Mouse (Mus musculus): ENCODE data around the gene Krt26.

Krt26 gene

GRCm38 (mm10) chr11:99337866-99338265 is at the start of gene Krt26:
Gene Krt26, minus strand, starts transcription at chr11:99337966.
- in situ Hi-C loops (cut with MboI, MseI) = no loop called here

- in situ Hi-C loops (cut with MboI, MseI) = loop anchor here (10.0 kb wide), 1 partner anchor 201 kb away; no protein-coding TSS in a partner anchor
Measured at GRCm38 (mm10) chr11:99385813-99386721, 48.3 kb upstream of the Krt26 start.

- in situ Hi-C loops (cut with MboI, MseI) = no loop called here
Measured at GRCm38 (mm10) chr11:99379568-99379967, 41.8 kb upstream of the Krt26 start.

GRCm38 (mm10) chr11:99374803-99375202 is 37.0 kb upstream of the Krt26 start, which contains the start of gene Krt28:
Gene Krt28, minus strand, starts transcription at chr11:99374903.
- in situ Hi-C loops (cut with MboI, MseI) = no loop called here

- in situ Hi-C loops (cut with MboI, MseI) = no loop called here
Measured at GRCm38 (mm10) chr11:99369853-99370451, 32.2 kb upstream of the Krt26 start.

- in situ Hi-C loops (cut with MboI, MseI) = no loop called here
Measured at GRCm38 (mm10) chr11:99369229-99369628, 31.5 kb upstream of the Krt26 start.

GRCm38 (mm10) chr11:99366791-99367190 is 29.0 kb upstream of the Krt26 start:
- in situ Hi-C loops (cut with MboI, MseI) = no loop called here

- in situ Hi-C loops (cut with MboI, MseI) = no loop called here
Measured at GRCm38 (mm10) chr11:99364412-99364811, 26.6 kb upstream of the Krt26 start.

GRCm38 (mm10) chr11:99361423-99361822 is 23.7 kb upstream of the Krt26 start:
- in situ Hi-C loops (cut with MboI, MseI) = no loop called here

- in situ Hi-C loops (cut with MboI, MseI) = no loop called here
Measured at GRCm38 (mm10) chr11:99351004-99351403, 13.2 kb upstream of the Krt26 start, which contains the start of gene Krt27. Gene Krt27, minus strand, starts transcription at chr11:99351104.

- in situ Hi-C loops (cut with MboI, MseI) = no loop called here
Measured at GRCm38 (mm10) chr11:99339299-99339847, 1.6 kb upstream of the Krt26 start.

GRCm38 (mm10) chr11:99333426-99333825 is 4.3 kb downstream of the Krt26 start:
- in situ Hi-C loops (cut with MboI, MseI) = no loop called here

GRCm38 (mm10) chr11:99329655-99330054 is 8.1 kb downstream of the Krt26 start:
- in situ Hi-C loops (cut with MboI, MseI) = no loop called here

- in situ Hi-C loops (cut with MboI, MseI) = no loop called here
Measured at GRCm38 (mm10) chr11:99322851-99323250, 14.9 kb downstream of the Krt26 start, which contains the start of gene Krt25. Gene Krt25, minus strand, starts transcription at chr11:99322951.

- in situ Hi-C loops (cut with MboI, MseI) = no loop called here
Measured at GRCm38 (mm10) chr11:99321094-99321493, 16.7 kb downstream of the Krt26 start.

GRCm38 (mm10) chr11:99319127-99319526 is 18.6 kb downstream of the Krt26 start:
- in situ Hi-C loops (cut with MboI, MseI) = no loop called here

- in situ Hi-C loops (cut with MboI, MseI) = no loop called here
Measured at GRCm38 (mm10) chr11:99316543-99316942, 21.2 kb downstream of the Krt26 start.

- in situ Hi-C loops (cut with MboI, MseI) = no loop called here
Measured at GRCm38 (mm10) chr11:99314594-99314993, 23.2 kb downstream of the Krt26 start.

- in situ Hi-C loops (cut with MboI, MseI) = no loop called here
Measured at GRCm38 (mm10) chr11:99310882-99311281, 26.9 kb downstream of the Krt26 start.

GRCm38 (mm10) chr11:99307579-99307978 is 30.2 kb downstream of the Krt26 start:
- in situ Hi-C loops (cut with MboI, MseI) = no loop called here

- in situ Hi-C loops (cut with MboI, MseI) = no loop called here
Measured at GRCm38 (mm10) chr11:99295039-99295438, 42.7 kb downstream of the Krt26 start.

- in situ Hi-C loops (cut with MboI, MseI) = loop anchor here (5.0 kb wide), 1 partner anchor 106 kb away; no protein-coding TSS in a partner anchor
Measured at GRCm38 (mm10) chr11:99292846-99293245, 44.9 kb downstream of the Krt26 start.

All from T-helper 2 cell (primary cell).